Comparison of ENCODE assay signal across 15 mouse cellular contexts in genomic region chr7:115340155-115340554, GRCm38 (mm10).
A peak's percentile ranks its signal among the peaks of the same experiment; 100 is the strongest.
DNase-seq lines count a peak whose midpoint lies in the region; ATAC-seq and TF ChIP-seq lines count a peak whose summit lies in the region.
"Had no signal": no experiment of that assay in that cellular context is flagged by ENCODE, and none has a peak within 500 bp of the region (broad histone marks: within the 10 kb centered on the region; RNA-seq: fewer than 3 reads in every experiment).

No protein-coding gene starts in this region.

- 31% methylated on average over 7 of the region's 7 CpGs for WGBS in forebrain, postnatal 0 days
- WGBS in forebrain, embryonic 15.5 days = 29% methylated on average over 7 of the region's 7 CpGs

- no peaks in the 10 kb centered on the region for H3K36me3 ChIP-seq in forebrain, postnatal 0 days (ENCODE audit: insufficient read depth)
- no peaks in the 10 kb centered on the region for H3K36me3 ChIP-seq in forebrain, embryonic 15.5 days
- H3K36me3 ChIP-seq: embryonic facial prominence, embryonic 15.5 days; hindbrain, embryonic 12.5 days; midbrain, embryonic 13.5 days had no signal

- no peak overlapping the region for H3K4me3 ChIP-seq in forebrain, postnatal 0 days (ENCODE audit: low read depth, low read length)
- H3K4me3 ChIP-seq in forebrain, embryonic 15.5 days = no peak overlapping the region
- H3K4me3 ChIP-seq: embryonic facial prominence, embryonic 15.5 days; hindbrain, embryonic 12.5 days; midbrain, embryonic 13.5 days had no signal

- no peaks in the 10 kb centered on the region; the same call in 1 of the 2 replicates for H3K27me3 ChIP-seq in forebrain, postnatal 0 days (ENCODE audit: insufficient read depth, low read length)
- H3K27me3 ChIP-seq in forebrain, embryonic 15.5 days = no peaks in the 10 kb centered on the region
- H3K27me3 ChIP-seq: CH12.LX; embryonic facial prominence, embryonic 15.5 days; hindbrain, embryonic 12.5 days; midbrain, embryonic 13.5 days had no signal

- H3K9ac ChIP-seq in forebrain, postnatal 0 days = no peak overlapping the region
- no peak overlapping the region for H3K9ac ChIP-seq in forebrain, embryonic 15.5 days (replicated peaks)
- H3K9ac ChIP-seq: embryonic facial prominence, embryonic 15.5 days; hindbrain, embryonic 12.5 days; liver, postnatal 0 days; midbrain, embryonic 13.5 days had no signal

- no peak overlapping the region for H3K4me2 ChIP-seq in forebrain, postnatal 0 days (ENCODE audit: low read depth)
- no peak overlapping the region for H3K4me2 ChIP-seq in forebrain, embryonic 15.5 days (replicated peaks)
- H3K4me2 ChIP-seq: embryonic facial prominence, embryonic 15.5 days; hindbrain, embryonic 12.5 days; midbrain, embryonic 13.5 days had no signal

- no peak for TF ChIP-seq CTCF in forebrain, postnatal 0 days (IDR thresholded peaks at IDR 0.05; ENCODE audit: low read depth)

- no peaks in the 10 kb centered on the region for H3K9me3 ChIP-seq in forebrain, postnatal 0 days (ENCODE audit: low read length)
- H3K9me3 ChIP-seq in forebrain, embryonic 15.5 days = no peaks in the 10 kb centered on the region
- H3K9me3 ChIP-seq: embryonic facial prominence, embryonic 15.5 days had no signal

- no peaks in the 10 kb centered on the region for H3K4me1 ChIP-seq in forebrain, postnatal 0 days (ENCODE audit: insufficient read depth)
- H3K4me1 ChIP-seq in forebrain, embryonic 15.5 days = peaks cover 7% of the 10 kb centered on the region
- H3K4me1 ChIP-seq: hindbrain, embryonic 12.5 days had no signal

- DNase-seq in forebrain, postnatal 0 days = peak; percentile 9
- peak; percentile 10 for DNase-seq in ovary, postnatal 36 days (ENCODE audit: low spot score)
- no peak for DNase-seq in ovary, postnatal 14 days (ENCODE audit: low spot score)
- no peak for DNase-seq in urinary bladder, postnatal 10 days (ENCODE audit: low spot score)
- no peak for DNase-seq in kidney, adult 11 months
- DNase-seq in testis, postnatal 14 days (ENCODE audit: low spot score) = no peak
- DNase-seq: gastrocnemius, postnatal 10 days; liver, postnatal 0 days; thymus, postnatal 36 days had no signal

- no peak overlapping the region for H3K27ac ChIP-seq in forebrain, postnatal 0 days (ENCODE audit: low read depth, low read length)
- no peak overlapping the region for H3K27ac ChIP-seq in forebrain, embryonic 15.5 days (replicated peaks)
- H3K27ac ChIP-seq: embryonic facial prominence, embryonic 15.5 days; hindbrain, embryonic 12.5 days; midbrain, embryonic 13.5 days had no signal

- no peak for ATAC-seq in forebrain, postnatal 0 days
- ATAC-seq in forebrain, embryonic 15.5 days (replicated peaks) = no peak
- ATAC-seq in granulocyte monocyte progenitor cell, adult 5-6 weeks (replicated peaks; ENCODE audit: poor library complexity, severe bottlenecking) = 0 out of 2 replicates have a peak, but pooled peaks have one; percentile 20
- ATAC-seq: liver, postnatal 0 days; midbrain, embryonic 13.5 days had no signal

Comparison
In these comparisons a context has a peak if more than half of its experiments do, and no peak if none do; other contexts are left out.
1. DNase-seq: peak in forebrain, postnatal 0 days (single experiment) and ovary, postnatal 36 days (single experiment); none in ovary, postnatal 14 days (single experiment), urinary bladder, postnatal 10 days (single experiment), kidney, adult 11 months (single experiment) and testis, postnatal 14 days (single experiment).